Mouse (Mus musculus) ES-E14 (cell line): ENCODE data around the gene Rpl19. TPM values are rescaled to one million over a fixed set of nuclear protein-coding genes. Genes with fewer than 3 reads are reported as not detected.

Experiments used
- DNase-seq: peaks from one replicate; pipeline ENCODE4 v3.0.0-alpha.2; 2013; ENCODE audit warnings: low read depth, low spot score
- H3K27ac ChIP-seq: 2 replicates; pipeline ENCODE4 v1.5.1; 2012; ENCODE audit warnings: low read depth, mild to moderate bottlenecking, low read length, moderate library complexity, mixed read lengths; ENCODE audit not compliant: poor library complexity, insufficient read depth, severe bottlenecking
- H3K36me3 ChIP-seq: 2 replicates; pipeline ENCODE4 v1.6.1; 2012; ENCODE audit warnings: mild to moderate bottlenecking, low read length, moderate library complexity, mixed read lengths; ENCODE audit not compliant: control insufficient read depth, poor library complexity, insufficient read depth, severe bottlenecking
- H3K4me1 ChIP-seq, 2 experiments: fragments of 150-350 bp in 1 of 2; sonication (generic) in 1 of 2; 2 replicates each; pipeline ENCODE4 v1.6.1; 2012; ENCODE audit warnings: low read length in 2 of 2, mild to moderate bottlenecking in 1 of 2, mixed read lengths in 1 of 2; ENCODE audit not compliant: control insufficient read depth in 2 of 2, insufficient read depth in 2 of 2, poor library complexity in 1 of 2
- H3K4me3 ChIP-seq, 2 experiments: fragments of 150-350 bp in 1 of 2; sonication (generic) in 1 of 2; 2 replicates each; pipeline ENCODE4 v1.5.1; 2012; ENCODE audit warnings: low read length in 2 of 2, low read depth in 1 of 2, mild to moderate bottlenecking in 1 of 2, mixed read lengths in 1 of 2; ENCODE audit not compliant: insufficient read depth in 1 of 2, poor library complexity in 1 of 2, severe bottlenecking in 1 of 2
- H3K9ac ChIP-seq: 2 replicates; pipeline ENCODE4 v1.6.1; 2012; ENCODE audit warnings: low read depth, mild to moderate bottlenecking, low read length, mixed read lengths; ENCODE audit not compliant: poor library complexity, insufficient read depth, severe bottlenecking
- H3K9me3 ChIP-seq: fragments of 150-350 bp; sonication (generic); 2 replicates; pipeline ENCODE4 v1.6.1; 2012; ENCODE audit warnings: low read depth, mild to moderate bottlenecking, low read length; ENCODE audit not compliant: control insufficient read depth, insufficient read depth
- CHD2 ChIP-seq: IDR thresholded peaks from 2 replicates; pipeline ENCODE4 v1.6.1; 2014; ENCODE audit warnings: mild to moderate bottlenecking, low read depth, low read length, inconsistent platforms
- HCFC1 ChIP-seq: IDR thresholded peaks from 2 replicates; pipeline ENCODE4 v1.6.1; 2012; ENCODE audit warnings: low read length, inconsistent platforms, borderline replicate concordance; ENCODE audit not compliant: insufficient read depth
- MAFK ChIP-seq: IDR thresholded peaks from 2 replicates; pipeline ENCODE4 v1.6.1; 2014; ENCODE audit warnings: mild to moderate bottlenecking, low read depth, low read length, inconsistent platforms; ENCODE audit not compliant: insufficient read depth
- ZC3H11A ChIP-seq: IDR thresholded peaks from 2 replicates; pipeline ENCODE4 v1.6.1; 2012; ENCODE audit warnings: low read depth, mild to moderate bottlenecking, inconsistent platforms, low read length, borderline replicate concordance
- ZNF384 ChIP-seq: IDR thresholded peaks from 2 replicates; pipeline ENCODE4 v1.6.1; 2012; ENCODE audit warnings: low read depth, low read length, inconsistent platforms
- in situ Hi-C, 2 experiments: fragments of 600-800 bp; cut with MboI; formaldehyde crosslinking; loops; one replicate each; pipeline ENCODE4 v1.15.1; 2025; ENCODE audit warnings: low sequenced_read_pairs in 2 of 2, inconsistent platforms in 1 of 2; ENCODE audit not compliant: unreplicated experiment in 2 of 2
- total RNA-seq: library from RNA; depleted of rRNA; stranded (reverse); fragments of 300-350 nt; gene quantifications from 2 replicates; pipeline ENCODE4 v1.2.3, GENCODE M21; 2012

Gene Rpl19
- total RNA-seq, 1 experiment, result 3,264 TPM

DNA sequence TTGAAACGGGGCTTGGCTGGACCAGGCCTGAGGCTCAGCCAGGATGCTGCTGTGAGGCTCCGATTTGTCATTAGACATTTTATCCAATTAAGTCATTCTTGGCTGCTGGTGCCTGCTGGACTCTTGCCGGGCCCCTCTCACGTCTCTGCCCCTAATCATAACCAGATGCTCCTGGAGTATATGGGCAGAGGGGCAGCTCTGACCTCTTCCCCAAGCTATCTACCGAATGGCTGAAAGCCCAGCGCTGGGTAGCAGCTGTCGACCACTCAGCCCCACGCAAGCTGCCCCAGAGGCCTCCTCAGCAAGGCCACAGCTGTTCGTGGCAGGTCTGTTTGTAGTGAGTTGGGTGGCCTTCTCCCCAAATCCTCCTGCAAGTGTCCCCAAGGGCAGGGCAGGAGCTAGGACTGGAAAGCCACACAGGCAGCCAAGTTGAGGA, 46.0 kb upstream of the Rpl19 start:
- Histone ChIP-seq H3K4me1 (peaks cover 17 to 37% of the 10 kb centered on the region in 2 experiments; a peak in 3 of 4 replicates), H3K4me3 (no peak overlapping the region), H3K9ac (peak overlapping the region; percentile 7; the same call in 1 of the 2 replicates), H3K9me3 (no peaks in the 10 kb centered on the region), H3K36me3 (no peaks in the 10 kb centered on the region), H3K27ac (no peak overlapping the region)
- TF ChIP-seq ZNF384 (no peak), ZC3H11A (no peak), MAFK (no peak), HCFC1 (no peak), CHD2 (no peak)
- in situ Hi-C loops, result no loop called here
- DNase-seq, result no peak

GRCm38 (mm10) chr11:97982721-97983120, 43.8 kb upstream of the Rpl19 start:
- no peaks in the 10 kb centered on the region for H3K36me3 ChIP-seq
- H3K4me1 ChIP-seq, result peaks cover 6 to 24% of the 10 kb centered on the region in 2 experiments; a peak in 3 of 4 replicates
- in situ Hi-C loops, result no loop called here
- H3K9ac ChIP-seq, result no peak overlapping the region
- TF ChIP-seq HCFC1 (no peak), CHD2 (no peak), MAFK (no peak), ZC3H11A (no peak), ZNF384 (no peak)
- no peak overlapping the region for H3K4me3 ChIP-seq
- 0 out of 2 replicates have a peak overlapping the region, but pooled peaks have one; percentile 14 for H3K27ac ChIP-seq
- no peak for DNase-seq
- H3K9me3 ChIP-seq, result no peaks in the 10 kb centered on the region

DNA sequence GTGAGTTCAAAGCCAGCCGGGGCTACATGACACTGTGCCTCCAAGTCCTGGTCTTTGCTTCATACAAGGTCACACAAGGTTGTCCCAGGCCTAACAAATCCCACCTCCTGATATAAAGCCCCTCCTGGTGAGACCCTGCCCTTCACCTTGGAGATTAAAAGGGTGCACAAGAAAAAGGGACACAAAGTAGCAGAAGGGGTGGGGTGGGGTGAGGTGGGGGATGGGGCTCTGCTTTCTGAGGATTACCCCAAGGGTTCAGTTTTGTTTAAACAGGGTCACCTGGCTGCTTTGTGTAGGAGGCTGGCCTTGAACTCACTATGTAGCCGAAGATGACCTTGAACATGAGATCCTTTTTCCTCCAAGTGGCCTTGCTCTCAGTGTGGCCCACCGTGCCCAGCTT, 43.0 kb upstream of the Rpl19 start:
- DNase-seq, result no peak
- peaks cover 5 to 22% of the 10 kb centered on the region in 2 experiments; a peak in 3 of 4 replicates for H3K4me1 ChIP-seq
- no peaks in the 10 kb centered on the region for H3K36me3 ChIP-seq
- no peak overlapping the region for H3K9ac ChIP-seq
- H3K27ac ChIP-seq, result peak overlapping the region; percentile 14; the same call in 1 of the 2 replicates
- no peaks in the 10 kb centered on the region for H3K9me3 ChIP-seq
- no peak overlapping the region for H3K4me3 ChIP-seq
- no peak for TF ChIP-seq CHD2
- TF ChIP-seq ZNF384, result no peak
- TF ChIP-seq MAFK, result no peak
- in situ Hi-C loops, result no loop called here

- H3K9ac ChIP-seq, result no peak overlapping the region
- DNase-seq, result no peak
- in situ Hi-C loops, result no loop called here
- TF ChIP-seq MAFK, result no peak
- TF ChIP-seq ZC3H11A, result no peak
- TF ChIP-seq HCFC1, result no peak
- TF ChIP-seq CHD2, result no peak
- no peak for TF ChIP-seq ZNF384
- no peaks in the 10 kb centered on the region for H3K36me3 ChIP-seq
- no peak overlapping the region for H3K4me3 ChIP-seq
- no peaks in the 10 kb centered on the region for H3K9me3 ChIP-seq
- peaks cover 4 to 22% of the 10 kb centered on the region in 2 experiments; a peak in 3 of 4 replicates for H3K4me1 ChIP-seq
- peak overlapping the region; percentile 56 for H3K27ac ChIP-seq
Measured at GRCm38 (mm10) chr11:97983983-97984382, 42.5 kb upstream of the Rpl19 start.
